Mouse (Mus musculus): ENCODE measurements around the gene Cog6. TPM values are rescaled to one million over a fixed set of nuclear protein-coding genes. Genes with fewer than 3 reads are reported as not detected.
A peak's percentile ranks its signal among the peaks of the same experiment; 100 is the strongest.

Cog6 gene
- total RNA-seq, 2 experiments from 2014 or later: 36.2 to 36.7 TPM

- no peak for DNase-seq
Observed at GRCm38 (mm10) chr3:53032432-53032831, 15.4 kb upstream of the Cog6 start.

DNA sequence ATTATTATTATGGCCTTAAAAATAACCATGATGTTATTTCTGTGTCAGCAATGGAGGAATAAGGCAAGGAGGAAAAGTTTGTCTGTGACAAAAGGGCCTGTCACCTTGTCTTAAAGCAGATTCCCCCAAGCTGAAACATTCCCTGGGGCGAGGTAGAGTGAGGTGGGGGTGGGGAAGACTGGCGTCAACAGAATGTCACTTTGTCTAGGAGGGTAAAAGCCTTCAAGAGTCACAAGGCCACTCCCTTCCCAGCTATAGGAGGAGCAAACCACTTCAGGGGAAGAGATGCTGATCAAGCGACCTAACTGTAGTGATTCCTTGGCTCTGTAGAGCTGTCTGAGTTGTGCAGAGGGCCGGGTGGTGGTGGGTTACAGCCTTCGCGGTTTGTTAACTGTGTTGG, 14.5 kb upstream of the Cog6 start:
- no peak for DNase-seq

- peak; percentile 78 to 84 for DNase-seq
Observed at GRCm38 (mm10) chr3:53029046-53029445, 12.0 kb upstream of the Cog6 start.

DNA sequence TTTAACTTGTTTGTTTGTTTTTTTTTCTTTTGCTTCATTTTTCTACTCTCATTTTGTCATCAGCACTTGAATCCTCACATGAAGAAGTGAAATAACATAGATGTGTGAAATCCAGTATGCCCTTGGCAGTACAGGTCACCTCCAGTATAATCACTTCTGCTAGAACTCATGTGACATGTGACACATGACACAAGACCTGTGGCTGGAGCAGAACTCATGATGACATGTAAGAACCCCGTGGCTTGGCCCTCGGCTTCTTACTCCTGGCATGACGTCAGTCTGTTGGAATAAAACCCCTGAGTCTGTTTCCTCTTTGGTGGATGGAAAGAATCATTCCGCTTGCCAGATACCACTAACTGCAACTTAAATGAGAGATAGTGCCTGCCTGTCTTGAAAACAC, 10.3 kb upstream of the Cog6 start:
- DNase-seq: no peak

GRCm38 (mm10) chr3:53007411-53007810, 9.6 kb downstream of the Cog6 start:
- no peak for DNase-seq

GRCm38 (mm10) chr3:53004406-53005114, 12.5 kb downstream of the Cog6 start:
- peak; percentile 13 to 18 for DNase-seq

GRCm38 (mm10) chr3:53002076-53002475, 15.0 kb downstream of the Cog6 start:
- DNase-seq: no peak

- peak; percentile 15 for DNase-seq
Observed at GRCm38 (mm10) chr3:52999996-53000395, 17.0 kb downstream of the Cog6 start.

DNA sequence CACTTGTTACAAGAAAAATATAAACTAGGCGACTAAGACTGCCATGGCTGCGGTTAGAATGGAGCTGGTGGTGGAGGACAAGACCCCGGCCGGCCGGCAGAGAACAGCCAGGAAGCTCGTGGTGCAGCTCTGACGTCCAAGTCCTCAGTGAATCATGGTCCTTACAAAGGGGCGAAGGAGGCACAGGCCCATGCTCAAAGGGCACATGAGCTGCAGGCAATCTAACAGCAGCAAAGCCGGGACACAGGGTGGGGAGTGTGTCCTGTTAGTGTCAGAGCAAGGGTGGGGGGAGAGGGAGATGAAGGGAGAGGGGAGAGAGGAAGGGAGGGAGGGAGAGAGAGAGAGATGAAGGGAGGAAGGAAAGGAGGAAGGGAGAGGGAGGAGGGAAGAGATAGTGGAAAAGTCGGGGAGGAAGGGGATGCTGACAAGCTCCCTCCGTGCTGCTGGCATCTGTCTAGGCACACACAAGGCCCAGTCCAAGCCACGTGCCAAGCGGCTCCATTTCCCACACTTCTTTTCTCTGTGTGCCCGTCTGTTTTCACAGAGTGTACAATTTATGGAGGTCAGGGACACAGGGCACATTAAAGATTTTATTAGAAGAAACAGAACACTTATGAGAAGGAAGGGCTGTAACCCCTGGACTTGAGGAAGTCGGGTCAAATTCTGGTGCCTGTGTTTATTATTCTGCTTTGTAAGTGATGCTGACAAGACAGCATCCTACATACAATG, 17.9 kb downstream of the Cog6 start:
- no peak for DNase-seq

DNA sequence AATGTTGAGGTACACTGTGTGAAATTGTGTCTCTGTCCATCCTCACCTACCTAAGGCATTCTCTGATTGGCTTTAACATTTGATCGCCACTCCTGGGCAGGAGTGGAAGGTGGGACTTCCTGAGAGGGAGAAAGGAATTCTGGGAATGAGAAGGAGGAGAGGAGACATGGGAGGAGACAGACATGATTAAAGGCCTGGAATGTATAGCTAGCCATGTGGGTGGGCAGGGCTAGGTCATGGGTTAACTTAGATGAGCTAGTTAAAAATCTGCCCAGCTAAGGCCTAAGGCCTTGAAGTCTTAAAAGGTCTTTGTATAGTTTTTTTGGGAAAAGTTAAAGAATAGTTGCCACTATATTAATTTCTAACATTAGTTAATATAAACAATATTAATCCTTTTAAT, 19.7 kb downstream of the Cog6 start:
- DNase-seq: no peak

GRCm38 (mm10) chr3:52996635-52997034, 20.4 kb downstream of the Cog6 start:
- no peak for DNase-seq

DNA sequence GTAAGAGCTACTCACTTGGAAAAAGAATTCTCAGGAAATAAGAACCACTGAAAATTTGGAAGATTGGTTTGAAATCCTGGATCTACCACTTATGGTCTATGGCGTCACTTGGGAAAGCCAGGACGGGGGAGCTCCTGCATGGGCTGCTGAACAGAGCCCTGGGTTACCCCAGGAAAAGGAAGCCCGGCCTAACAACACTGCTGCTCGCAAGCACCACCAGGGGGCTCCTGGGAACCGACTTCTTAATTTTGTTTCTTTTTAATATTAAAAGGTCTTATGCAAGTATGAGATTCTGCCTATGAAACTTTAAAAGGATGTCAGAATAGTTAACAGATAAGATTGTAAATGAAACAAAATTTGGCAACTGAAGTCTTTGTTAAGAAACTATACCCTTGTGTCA, 22.4 kb downstream of the Cog6 start:
- DNase-seq: no peak

DNA sequence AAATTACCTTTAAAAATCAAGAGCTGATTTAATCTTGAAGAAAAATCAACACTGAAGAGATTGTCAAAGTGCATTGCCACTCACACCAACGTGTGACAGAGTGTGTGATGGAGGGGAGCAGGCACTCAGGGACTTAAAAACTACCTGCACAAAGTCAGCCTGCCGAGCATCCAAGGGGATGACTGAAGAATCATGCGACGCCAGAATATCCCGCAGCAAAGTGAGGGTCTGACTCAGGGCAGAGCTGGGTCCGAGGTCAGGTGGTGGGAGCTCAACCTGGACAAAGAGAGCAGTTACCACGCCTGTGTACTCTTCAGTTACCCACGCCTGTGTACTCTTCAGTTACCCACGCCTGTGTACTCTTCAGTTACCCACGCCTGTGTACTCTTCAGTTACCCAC, 23.7 kb downstream of the Cog6 start:
- no peak for DNase-seq

- no peak for DNase-seq
Observed at GRCm38 (mm10) chr3:52990041-52990737, 26.8 kb downstream of the Cog6 start.

DNA sequence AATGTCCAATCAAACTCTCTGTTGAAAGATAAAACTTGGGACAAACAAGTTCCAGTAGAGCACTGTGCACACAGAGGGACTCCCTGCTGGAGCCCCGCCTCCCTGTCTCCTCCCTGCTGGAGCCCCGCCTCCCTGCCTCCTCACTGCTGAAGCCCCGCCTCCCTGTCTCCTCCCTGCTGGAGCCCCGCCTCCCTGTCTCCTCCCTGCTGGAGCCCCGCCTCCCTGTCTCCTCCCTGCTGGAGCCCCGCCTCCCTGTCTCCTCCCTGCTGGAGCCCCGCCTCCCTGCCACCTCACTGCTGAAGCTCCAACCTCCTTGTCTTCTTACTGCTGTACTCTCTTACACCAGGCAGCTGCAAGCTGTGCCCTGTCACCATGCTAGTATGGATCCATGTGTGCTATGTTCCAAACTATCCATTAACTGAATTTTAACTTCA, 31.5 kb downstream of the Cog6 start:
- peak; percentile 33 to 38 for DNase-seq

DNA sequence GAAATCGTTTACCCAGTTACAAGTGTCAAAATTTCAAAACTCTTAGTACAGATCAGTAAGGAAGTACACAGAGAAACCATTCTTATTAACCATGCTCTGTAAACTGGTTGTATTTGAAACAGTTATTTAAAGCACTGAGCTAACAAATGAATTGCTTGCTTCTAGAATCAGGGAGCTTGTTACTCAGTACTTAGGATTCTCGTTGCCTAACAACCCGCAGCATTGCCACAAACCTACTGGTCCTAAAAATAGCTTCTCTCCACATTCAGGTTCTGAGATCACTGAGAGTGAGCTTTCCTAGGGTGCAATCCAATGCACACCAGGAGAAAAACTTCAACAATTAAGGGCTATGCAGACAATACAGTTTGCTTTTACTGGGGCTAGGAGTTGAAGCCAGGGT, 33.3 kb downstream of the Cog6 start:
- no peak for DNase-seq

DNA sequence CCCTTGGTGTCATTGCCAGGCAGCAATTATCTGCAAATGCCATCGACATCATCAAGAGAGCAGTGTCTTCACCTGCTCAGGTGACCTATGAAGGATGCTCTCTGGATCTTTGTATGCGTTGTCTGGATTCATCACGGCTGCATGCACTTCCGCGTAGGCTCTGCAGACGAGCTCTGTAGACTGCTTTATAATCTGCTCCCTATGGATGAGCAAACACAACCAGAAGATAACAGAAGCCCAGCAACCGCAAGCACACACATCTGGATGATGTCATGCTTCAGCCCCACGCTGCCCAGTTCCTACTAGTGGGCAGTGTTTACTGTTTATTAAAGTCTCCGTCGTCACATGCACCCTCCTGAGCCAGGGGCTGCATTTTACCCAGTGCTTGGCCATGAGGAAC, 34.0 kb downstream of the Cog6 start:
- no peak for DNase-seq

- peak; percentile 81 to 90 for DNase-seq
Observed at GRCm38 (mm10) chr3:52974674-52975556, 42.1 kb downstream of the Cog6 start.

- no peak for DNase-seq
Observed at GRCm38 (mm10) chr3:52972916-52973315, 44.1 kb downstream of the Cog6 start.

- no peak for DNase-seq
Observed at GRCm38 (mm10) chr3:52967046-52967445, 50.0 kb downstream of the Cog6 start.

DNA sequence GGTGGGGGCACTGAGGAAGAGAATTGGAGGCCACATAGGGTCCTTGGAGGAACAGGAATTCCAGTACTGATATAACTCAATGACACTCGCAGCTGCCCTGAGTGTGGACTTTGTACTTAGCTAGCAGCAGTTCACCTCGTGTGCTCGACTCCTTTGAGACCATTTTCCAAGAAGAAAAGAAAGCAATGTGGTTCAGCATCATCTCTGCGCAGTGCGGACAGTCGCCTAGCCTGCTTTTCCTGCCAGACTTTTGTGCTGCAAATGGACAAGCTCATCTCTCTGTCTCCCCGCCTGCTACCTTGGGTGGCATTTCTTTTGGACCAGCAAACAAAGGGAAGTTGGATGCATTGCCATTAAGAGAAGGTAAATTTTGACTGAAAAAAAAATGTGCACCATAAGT, 52.8 kb downstream of the Cog6 start:
- no peak for DNase-seq

GRCm38 (mm10) chr3:52963441-52963840, 53.6 kb downstream of the Cog6 start:
- no peak for DNase-seq
